Mouse (Mus musculus) G1E (cell line): Measurements from ENCODE around the gene Col4a5. TPM values are rescaled to one million over a fixed set of nuclear protein-coding genes. Genes with fewer than 3 reads are reported as not detected.

Source experiments
- ATAC-seq: 2 replicates; pipeline ENCODE4 v1.8.0; 2016; ENCODE audit warnings: mild to moderate bottlenecking; ENCODE audit not compliant: insufficient number of reproducible peaks, poor library complexity, low FRiP score, severe bottlenecking; ENCODE audit errors: extremely low read depth
- DNase-seq: peaks from one replicate; pipeline ENCODE4 v3.0.0; 2012; ENCODE audit warnings: low spot score
- H3K27me3 ChIP-seq: 2 replicates; pipeline ENCODE4 v1.6.1; 2012; ENCODE audit warnings: mild to moderate bottlenecking, low read length, inconsistent platforms; ENCODE audit not compliant: insufficient read depth
- H3K36me3 ChIP-seq: replicated peaks from 2 replicates; pipeline ENCODE3; 2012; ENCODE audit warnings: mild to moderate bottlenecking, inconsistent platforms
- H3K4me1 ChIP-seq: 2 replicates; pipeline ENCODE4 v1.6.1; 2012; ENCODE audit warnings: low read depth, low read length, inconsistent platforms, mixed read lengths; ENCODE audit not compliant: insufficient read depth
- H3K4me3 ChIP-seq: 2 replicates; pipeline ENCODE4 v1.5.1; 2012; ENCODE audit warnings: low read depth, mild to moderate bottlenecking, inconsistent platforms, low read length, moderate library complexity, mixed read lengths
- H3K9me3 ChIP-seq: replicated peaks from 2 replicates; pipeline ENCODE4 v1.6.1; 2012; ENCODE audit warnings: inconsistent platforms
- CTCF ChIP-seq: IDR thresholded peaks from 2 replicates; pipeline ENCODE4 v1.5.1; 2012; ENCODE audit warnings: low read depth, low read length, inconsistent platforms, mixed read lengths
- GATA1 ChIP-seq: IDR thresholded peaks from 2 replicates; pipeline ENCODE4 v1.6.1; 2012; ENCODE audit warnings: borderline replicate concordance, low read length, inconsistent platforms, mixed read lengths
- GATA2 ChIP-seq: IDR thresholded peaks from 2 replicates; pipeline ENCODE4 v1.6.1; 2012; ENCODE audit warnings: low read depth, low read length, inconsistent platforms, borderline replicate concordance
- POLR2AphosphoS5 ChIP-seq: IDR thresholded peaks from 2 replicates; pipeline ENCODE4 v1.6.1; 2012; ENCODE audit warnings: low read depth, low read length, inconsistent platforms; ENCODE audit not compliant: insufficient replicate concordance
- TAL1 ChIP-seq: conservative IDR thresholded peaks from 2 replicates; pipeline ENCODE4 v1.6.1; 2012; ENCODE audit warnings: low read depth, low read length, inconsistent platforms, mixed read lengths
- polyA plus RNA-seq: library from polyadenylated mRNA; stranded (reverse); fragments of >175 nt; gene quantifications from 2 replicates; pipeline ENCODE4 v1.2.3, GENCODE M21; 2012
- total RNA-seq, 2 experiments: library from RNA; stranded (forward) in 1 of 2; stranded (reverse) in 1 of 2; fragments of 200-1000 nt in 1 of 2; fragments of >200 nt in 1 of 2; fragmentation: Nextera tagmentation in 1 of 2; gene quantifications; 2 replicates each; pipeline ENCODE4 v1.2.3; 2014 to 2017

Gene Col4a5
- total and polyA plus RNA-seq, 3 experiments: not detected

- DNase-seq (no peak), ATAC-seq (no peak)
- Histone ChIP-seq H3K27me3 (no peaks in the 10 kb centered on the region), H3K36me3 (no peaks in the 10 kb centered on the region), H3K4me1 (no peaks in the 10 kb centered on the region), H3K9me3 (no peaks in the 10 kb centered on the region), H3K4me3 (no peak overlapping the region)
- TF ChIP-seq GATA2 (no peak), GATA1 (no peak), TAL1 (no peak), CTCF (no peak), POLR2AphosphoS5 (no peak)
These were observed 19.4 kb downstream of the Col4a5 start for GRCm38 (mm10) chrX:141494545-141494944.

GRCm38 (mm10) chrX:141503125-141503524, 27.9 kb downstream of the Col4a5 start:
- TF ChIP-seq GATA1 (no peak), TAL1 (no peak), CTCF (no peak), POLR2AphosphoS5 (no peak), GATA2 (no peak)
- H3K4me1 ChIP-seq: no peaks in the 10 kb centered on the region
- H3K36me3 ChIP-seq: no peaks in the 10 kb centered on the region
- no peak for ATAC-seq
- H3K4me3 ChIP-seq: no peak overlapping the region
- no peaks in the 10 kb centered on the region for H3K9me3 ChIP-seq
- no peaks in the 10 kb centered on the region for H3K27me3 ChIP-seq
- no peak for DNase-seq

DNA sequence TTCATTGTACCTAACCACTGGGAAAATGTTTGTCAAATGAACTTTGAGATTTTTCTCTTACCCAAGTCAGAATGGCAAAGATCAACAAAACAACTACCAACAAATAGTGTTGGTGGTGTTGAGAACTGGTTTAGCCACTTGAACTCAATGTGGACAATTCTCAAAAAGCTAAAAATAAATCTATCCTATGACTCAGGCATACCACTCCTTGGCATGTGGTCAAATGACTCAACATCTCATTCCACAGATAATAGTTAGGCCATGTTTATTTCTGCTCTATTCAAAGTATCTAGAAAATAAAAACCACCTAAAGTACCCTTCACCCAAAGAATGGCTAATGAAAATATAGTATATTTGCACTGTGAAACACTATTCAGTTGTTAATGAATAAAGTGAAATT, 58.3 kb downstream of the Col4a5 start:
- H3K4me1 ChIP-seq: no peaks in the 10 kb centered on the region
- DNase-seq: no peak

DNA sequence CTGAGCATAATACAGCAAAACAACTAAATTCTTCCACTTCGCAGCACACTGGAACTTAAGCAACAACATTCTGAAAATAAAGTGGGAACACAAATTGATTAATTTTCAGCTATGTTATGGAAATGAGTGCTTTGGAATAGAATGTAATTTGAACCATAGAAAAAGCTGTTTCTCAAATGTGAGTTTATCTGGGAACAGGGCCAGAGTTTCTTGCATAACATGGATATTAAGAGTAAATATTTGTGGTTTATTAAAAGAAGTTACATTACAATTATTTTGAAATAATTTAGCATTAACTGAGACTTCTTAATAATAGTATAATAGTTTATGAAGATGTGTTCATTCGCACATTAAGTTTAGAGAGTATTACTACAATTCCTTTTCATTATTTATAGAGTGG, 72.3 kb downstream of the Col4a5 start:
- Histone ChIP-seq H3K4me1 (no peaks in the 10 kb centered on the region), H3K9me3 (no peaks in the 10 kb centered on the region), H3K27me3 (no peaks in the 10 kb centered on the region), H3K36me3 (no peaks in the 10 kb centered on the region), H3K4me3 (no peak overlapping the region)
- no peak for TF ChIP-seq GATA2
- no peak for TF ChIP-seq GATA1
- no peak for TF ChIP-seq POLR2AphosphoS5
- no peak for TF ChIP-seq TAL1
- TF ChIP-seq CTCF: no peak
- no peak for ATAC-seq
- DNase-seq: no peak

More for the DNA sequence above, 58.3 kb downstream of the Col4a5 start:
- TF ChIP-seq CTCF: no peak
- H3K9me3 ChIP-seq: no peaks in the 10 kb centered on the region
- no peak overlapping the region for H3K4me3 ChIP-seq
- no peak for ATAC-seq
- H3K36me3 ChIP-seq: no peaks in the 10 kb centered on the region
- no peaks in the 10 kb centered on the region for H3K27me3 ChIP-seq

- DNase-seq (no peak), ATAC-seq (no peak)
- no peaks in the 10 kb centered on the region for H3K9me3 ChIP-seq
- H3K4me3 ChIP-seq: no peak overlapping the region
- TF ChIP-seq GATA2 (no peak), TAL1 (no peak), POLR2AphosphoS5 (no peak), CTCF (no peak), GATA1 (no peak)
- no peaks in the 10 kb centered on the region for H3K27me3 ChIP-seq
- H3K36me3 ChIP-seq: no peaks in the 10 kb centered on the region
- no peaks in the 10 kb centered on the region for H3K4me1 ChIP-seq
These were observed 115.1 kb downstream of the Col4a5 start for GRCm38 (mm10) chrX:141590242-141590641.

DNA sequence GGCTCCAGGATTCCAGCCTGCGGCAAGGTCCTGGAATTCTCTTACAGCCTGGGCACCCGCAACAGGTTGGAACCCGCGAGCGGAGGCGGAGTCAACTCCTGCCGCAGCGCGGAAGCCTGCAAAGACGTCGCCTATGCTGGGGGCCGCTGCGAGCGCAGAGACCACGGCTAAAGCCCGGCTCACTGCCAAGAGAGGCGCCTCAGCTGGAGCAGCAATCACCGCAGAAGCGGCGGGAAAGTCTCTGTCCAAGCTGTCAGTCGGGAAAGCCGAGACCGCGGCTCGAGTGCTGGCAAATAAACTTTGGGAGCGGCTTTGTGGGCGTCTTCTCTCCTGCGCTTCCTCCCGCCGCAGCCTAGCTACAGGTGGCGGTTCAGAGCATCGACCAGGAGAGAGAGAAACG, 246.5 kb downstream of the Col4a5 start:
- ATAC-seq: no peak
- DNase-seq: no peak
- H3K4me3 ChIP-seq: no peak overlapping the region

GRCm38 (mm10) chrX:141723936-141724335, 248.8 kb downstream of the Col4a5 start:
- H3K36me3 ChIP-seq: no peaks in the 10 kb centered on the region
- H3K4me1 ChIP-seq: no peaks in the 10 kb centered on the region
- TF ChIP-seq GATA1 (no peak), GATA2 (no peak), TAL1 (no peak), CTCF (no peak), POLR2AphosphoS5 (no peak)
- no peak for DNase-seq
- no peak overlapping the region for H3K4me3 ChIP-seq
- H3K9me3 ChIP-seq: no peaks in the 10 kb centered on the region
- H3K27me3 ChIP-seq: peaks cover 5% of the 10 kb centered on the region; the same call in 1 of the 2 replicates
- no peak for ATAC-seq

More for the DNA sequence above, 246.5 kb downstream of the Col4a5 start:
- Histone ChIP-seq H3K4me1 (no peaks in the 10 kb centered on the region), H3K36me3 (no peaks in the 10 kb centered on the region), H3K9me3 (no peaks in the 10 kb centered on the region), H3K27me3 (peaks cover 5% of the 10 kb centered on the region; the same call in 1 of the 2 replicates)
- TF ChIP-seq CTCF: no peak
- no peak for TF ChIP-seq POLR2AphosphoS5
